Mouse (Mus musculus): Measurements from ENCODE around the gene Plod3.

DNA sequence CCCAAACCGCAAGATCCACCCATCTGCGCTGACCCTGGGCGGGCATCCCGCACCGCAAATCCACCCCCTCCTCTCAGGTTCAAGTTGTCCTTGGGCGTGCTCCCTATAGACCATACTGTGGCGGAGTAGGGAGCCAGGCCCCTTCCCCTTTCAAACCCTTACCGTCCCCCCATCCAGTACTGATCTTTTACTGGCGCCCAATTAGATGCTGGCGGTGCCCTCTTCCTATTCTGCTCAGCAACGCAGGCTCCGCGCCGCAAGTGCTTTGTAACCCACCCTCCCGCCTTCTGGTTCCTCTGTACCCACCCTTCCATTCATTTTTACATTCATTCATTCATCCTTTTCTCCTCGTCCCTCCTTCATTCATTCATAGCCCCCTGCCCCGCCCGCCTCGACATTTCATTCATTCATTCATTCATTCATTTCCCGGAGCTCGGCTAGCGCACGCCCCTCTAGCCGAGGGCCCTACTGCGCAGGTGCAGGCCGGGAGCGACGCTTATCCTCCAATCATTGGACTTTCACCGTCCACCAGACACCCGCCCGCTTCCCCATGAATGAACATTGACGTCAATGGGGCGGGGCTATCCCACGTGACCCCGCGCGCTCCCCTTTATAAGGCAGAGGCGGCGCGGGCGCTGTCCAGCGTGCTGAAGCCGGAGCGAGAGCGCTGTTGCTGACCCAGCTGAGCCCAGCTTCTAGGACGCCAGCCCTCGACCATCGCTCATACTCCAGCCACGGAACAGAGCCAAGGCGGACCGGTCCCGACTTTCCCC is 43.0 kb downstream of the Plod3 start:
- TF ChIP-seq POLR2A (IDR thresholded peaks at IDR 0.05; ENCODE audit: insufficient read length, low read depth) (no peak), MYOG (IDR thresholded peaks at IDR 0.05; ENCODE audit: control insufficient read depth in 1 of 3, insufficient read depth in 1 of 3, insufficient read length in 2 of 3, low read depth in 2 of 3) (no peak), POLR2AphosphoS2 (IDR thresholded peaks at IDR 0.05; ENCODE audit: insufficient read length, low read depth) (no peak), E2F4 (IDR thresholded peaks at IDR 0.05; ENCODE audit: insufficient read depth) (no peak), USF1 (IDR thresholded peaks at IDR 0.05; ENCODE audit: low read depth) (peak; percentile 94), TCF3 (IDR thresholded peaks at IDR 0.05; ENCODE audit: insufficient read length, low read depth) (no peak), REST (IDR thresholded peaks at IDR 0.05; ENCODE audit: insufficient read depth, insufficient read length) (peak; percentile 97), SRF (IDR thresholded peaks at IDR 0.05; ENCODE audit: control insufficient read depth, insufficient read length, low read depth) (peak; percentile 94), MAX (IDR thresholded peaks at IDR 0.05; ENCODE audit: low read depth) (no peak), CEBPB (IDR thresholded peaks at IDR 0.05; ENCODE audit: insufficient read depth, poor library complexity, severe bottlenecking) (no peak), MYOD1 (IDR thresholded peaks at IDR 0.05; ENCODE audit: control insufficient read depth in 1 of 3, insufficient read length in 2 of 3, low read depth in 2 of 3) (peak in 1 of 3 experiments; percentile 10)

All from myocyte (in vitro differentiated cells).